Mouse (Mus musculus): ENCODE results near the gene Tbc1d19.

The Tbc1d19 gene

GRCm38 (mm10) chr5:53953216-53953615, 143.8 kb downstream of the Tbc1d19 start:
- DNase-seq (ENCODE audit: low read depth, low spot score): no peak
